Mouse (Mus musculus) right cerebral cortex, postnatal 36 days (tissue): ENCODE results near the gene Fitm1.

Experiments
- DNase-seq, 2 experiments: peaks; one replicate each; pipeline ENCODE4 v3.0.0; 2022; ENCODE audit warnings: low spot score in 2 of 2, mixed read lengths in 1 of 2

Gene Fitm1

GRCm38 (mm10) chr14:55596036-55596690 lies 20.7 kb downstream of the Fitm1 start:
- no peak for DNase-seq

- DNase-seq: no peak
Measured at GRCm38 (mm10) chr14:55598521-55599390, 23.3 kb downstream of the Fitm1 start.

- DNase-seq: no peak
Measured at GRCm38 (mm10) chr14:55603271-55603632, 27.8 kb downstream of the Fitm1 start, which contains the start of gene Irf9. TSS of gene Irf9 (plus strand) at chr14:55603571.

GRCm38 (mm10) chr14:55603633-55604576 lies 28.5 kb downstream of the Fitm1 start:
- peak; percentile 81 to 86 for DNase-seq

- DNase-seq: no peak
Measured at GRCm38 (mm10) chr14:55604823-55605222, 29.4 kb downstream of the Fitm1 start.

GRCm38 (mm10) chr14:55605743-55606459 lies 30.5 kb downstream of the Fitm1 start:
- no peak for DNase-seq

- no peak for DNase-seq
Measured at GRCm38 (mm10) chr14:55608339-55608738, 32.9 kb downstream of the Fitm1 start.

- no peak for DNase-seq
Measured at GRCm38 (mm10) chr14:55613346-55613745, 37.9 kb downstream of the Fitm1 start.

GRCm38 (mm10) chr14:55614565-55615178 lies 39.3 kb downstream of the Fitm1 start:
- DNase-seq: no peak

- DNase-seq: no peak
Measured at GRCm38 (mm10) chr14:55615876-55616275, 40.5 kb downstream of the Fitm1 start.

- DNase-seq: no peak
Measured at GRCm38 (mm10) chr14:55616844-55617243, 41.4 kb downstream of the Fitm1 start.

- DNase-seq: no peak
Measured at GRCm38 (mm10) chr14:55617822-55618221, 42.4 kb downstream of the Fitm1 start, which contains the start of gene Rec8. TSS of gene Rec8 (plus strand) at chr14:55618037.

GRCm38 (mm10) chr14:55618486-55619195 lies 43.2 kb downstream of the Fitm1 start:
- no peak for DNase-seq
